Comparison of ENCODE assay signal across 7 mouse cellular contexts in genomic region chr13:10360777-10361176, GRCm38 (mm10). TPM values are rescaled to one million over a fixed set of nuclear protein-coding genes. Genes with fewer than 3 reads are reported as not detected.
DNase-seq lines count a peak whose midpoint lies in the region; ATAC-seq lines count a peak whose summit lies in the region.

Gene Chrm3 (minus strand): TSS chr13:10360847.

- ATAC-seq in forebrain, embryonic 15.5 days (replicated peaks), result peak; percentile 92
- no peak for ATAC-seq in liver, embryonic 12.5 days
- peak; percentile 78 for ATAC-seq in neural tube, embryonic 11.5 days (ENCODE audit: insufficient read depth, low FRiP score, low TSS enrichment)

- peaks cover 16% of the 10 kb centered on the region for H3K4me1 ChIP-seq in forebrain, embryonic 15.5 days
- H3K4me1 ChIP-seq in liver, embryonic 12.5 days, result no peaks in the 10 kb centered on the region
- H3K4me1 ChIP-seq in neural tube, embryonic 11.5 days (ENCODE audit: control insufficient read depth, insufficient read depth, low read length), result no peaks in the 10 kb centered on the region

- H3K27ac ChIP-seq in forebrain, embryonic 15.5 days (replicated peaks), result no peak within 1 kb of the TSS
- no peak within 1 kb of the TSS for H3K27ac ChIP-seq in liver, embryonic 12.5 days
- H3K27ac ChIP-seq in neural tube, embryonic 11.5 days (ENCODE audit: low read depth, low read length), result no peak within 1 kb of the TSS

- peak within 1 kb of the TSS; percentile 94 for H3K4me2 ChIP-seq in forebrain, embryonic 15.5 days (replicated peaks)
- H3K4me2 ChIP-seq in liver, embryonic 12.5 days, result peak within 1 kb of the TSS; percentile 63
- H3K4me2 ChIP-seq in neural tube, embryonic 11.5 days (ENCODE audit: low read depth), result peak within 1 kb of the TSS; percentile 94

- H3K27me3 ChIP-seq in forebrain, embryonic 15.5 days, result peaks cover 26% of the 10 kb centered on the region; the same call in 1 of the 2 replicates
- peaks cover 37% of the 10 kb centered on the region for H3K27me3 ChIP-seq in liver, embryonic 12.5 days (replicated peaks)
- H3K27me3 ChIP-seq in neural tube, embryonic 11.5 days (ENCODE audit: control insufficient read depth, insufficient read depth, low read length), result peaks cover 31% of the 10 kb centered on the region

- H3K36me3 ChIP-seq in forebrain, embryonic 15.5 days, result no peaks in the 10 kb centered on the region
- H3K36me3 ChIP-seq in liver, embryonic 12.5 days, result no peaks in the 10 kb centered on the region
- H3K36me3 ChIP-seq in neural tube, embryonic 11.5 days (ENCODE audit: control insufficient read depth, insufficient read depth, low read length), result no peaks in the 10 kb centered on the region

- H3K4me3 ChIP-seq in forebrain, embryonic 15.5 days, result peak within 1 kb of the TSS; percentile 67
- H3K4me3 ChIP-seq in liver, embryonic 12.5 days, result peak within 1 kb of the TSS; percentile 34
- H3K4me3 ChIP-seq in neural tube, embryonic 11.5 days (ENCODE audit: low read depth, low read length), result peak within 1 kb of the TSS; percentile 50

- DNase-seq in cerebellum, postnatal 14 days, result peak; percentile 78 to 88
- peak; percentile 30 to 37 for DNase-seq in heart, postnatal 10 days
- peak; percentile 48 to 69 for DNase-seq in kidney, postnatal 36 days
- DNase-seq in neural tube, embryonic 11.5 days (ENCODE audit: low spot score), result peak; percentile 72
- DNase-seq in testis, postnatal 14 days (ENCODE audit: low spot score), result peak; percentile 11

- WGBS in forebrain, embryonic 15.5 days, result under 1% methylated on average over 18 of the region's 18 CpGs
- WGBS in liver, embryonic 12.5 days (ENCODE audit: insufficient replicate concordance), result 4% methylated on average over 18 of the region's 18 CpGs
- WGBS in neural tube, embryonic 11.5 days, result 2% methylated on average over 18 of the region's 18 CpGs

- H3K9ac ChIP-seq in forebrain, embryonic 15.5 days (replicated peaks), result peak within 1 kb of the TSS; percentile 56
- H3K9ac ChIP-seq in liver, embryonic 12.5 days, result no peak within 1 kb of the TSS
- H3K9ac ChIP-seq in neural tube, embryonic 11.5 days (ENCODE audit: low read length), result peak within 1 kb of the TSS; percentile 40; the same call in 1 of the 2 replicates

- intact Hi-C loops in heart, postnatal 10 days (cut with DNase I), result loop anchor here (10.0 kb wide), 1 partner anchor 1204 kb away; no protein-coding TSS in a partner anchor

- no peaks in the 10 kb centered on the region for H3K9me3 ChIP-seq in forebrain, embryonic 15.5 days
- no peaks in the 10 kb centered on the region for H3K9me3 ChIP-seq in liver, embryonic 12.5 days (replicated peaks)
- no peaks in the 10 kb centered on the region for H3K9me3 ChIP-seq in neural tube, embryonic 11.5 days (ENCODE audit: control insufficient read depth, low read length)

RNA-seq across cellular contexts. Expression of gene Chrm3, which starts in this region (rescaled TPM):
- 1.5 and 1.9 TPM in 2 replicates for polyA plus RNA-seq in forebrain, embryonic 15.5 days (2015; fragmentation: Nextera tagmentation; extraction: Ambion mirVana)
- total RNA-seq in heart, postnatal 10 days (2021), result 1 to 10 TPM; 1.3 to 1.8 TPM
- polyA plus RNA-seq in liver, embryonic 12.5 days (2016; fragmentation: Nextera tagmentation; extraction: Ambion mirVana), result 0.20 and 0.24 TPM in 2 replicates
- 0.58 and 1.9 TPM in 2 replicates for polyA plus RNA-seq in neural tube, embryonic 11.5 days (2014; fragmentation: Nextera tagmentation; extraction: Ambion mirVana)

Comparison
In these comparisons a context has a peak if more than half of its experiments do, and no peak if none do; other contexts are left out.
1. DNase-seq: peak in every context shown above with its lines; median percentile 83 in cerebellum, postnatal 14 days; 72 in neural tube, embryonic 11.5 days; 58 in kidney, postnatal 36 days; 34 in heart, postnatal 10 days; 11 in testis, postnatal 14 days.